Mouse (Mus musculus) ES-CJ7 (cell line): ENCODE data around the gene Hmgb1.

Experiments used
- DNase-seq: peaks from one replicate; pipeline ENCODE4 v3.0.0; 2011; ENCODE audit warnings: low read depth, low spot score

Gene Hmgb1

GRCm38 (mm10) chr5:148996709-148997037 lies 187.6 kb downstream of the Hmgb1 start:
- DNase-seq, result no peak
